Mouse (Mus musculus): ENCODE results near the gene Rapgef5. TPM values are rescaled to one million over a fixed set of nuclear protein-coding genes. Genes with fewer than 3 reads are reported as not detected.

Rapgef5 gene
- total and polyA plus RNA-seq, 3 experiments: not detected

- Histone ChIP-seq H3K9ac (ENCODE audit: control insufficient read depth, low read depth, low read length, poor library complexity, severe bottlenecking) (no peak overlapping the region), H3K27me3 (ENCODE audit: control insufficient read depth in 1 of 2, insufficient read depth in 2 of 2, low read length in 2 of 2) (no peaks in the 10 kb centered on the region), H3K4me3 (ENCODE audit: control insufficient read depth in 1 of 2, insufficient read depth in 1 of 2, low read depth in 2 of 2, low read length in 2 of 2) (no peak overlapping the region), H3K9me3 (replicated peaks; ENCODE audit: insufficient read depth, low read length) (no peaks in the 10 kb centered on the region), H3K27ac (ENCODE audit: control insufficient read depth, low read depth, low read length) (no peak overlapping the region), H3K79me2 (ENCODE audit: control insufficient read depth, insufficient read depth, low read length, poor library complexity) (no peaks in the 10 kb centered on the region), H3K36me3 (ENCODE audit: control insufficient read depth in 1 of 2, insufficient read depth in 2 of 2, low read length in 2 of 2) (no peaks in the 10 kb centered on the region), H3K4me1 (ENCODE audit: control insufficient read depth in 1 of 2, insufficient read depth in 2 of 2, low read length in 2 of 2) (no peaks in the 10 kb centered on the region)
- TF ChIP-seq EP300 (IDR thresholded peaks at IDR 0.05; ENCODE audit: low read depth in 1 of 2, low read length in 2 of 2) (no peak), RAD21 (IDR thresholded peaks at IDR 0.05; ENCODE audit: low read depth, low read length) (no peak), MAFK (IDR thresholded peaks at IDR 0.05; ENCODE audit: borderline replicate concordance, low read depth, low read length) (no peak), SIN3A (IDR thresholded peaks at IDR 0.05; ENCODE audit: low read length) (no peak), NRF1 (IDR thresholded peaks at IDR 0.05; ENCODE audit: insufficient read depth, low read depth, low read length, poor library complexity, severe bottlenecking) (no peak), SMC3 (IDR thresholded peaks at IDR 0.05; ENCODE audit: low read depth, low read length) (no peak), USF1 (IDR thresholded peaks at IDR 0.05; ENCODE audit: low read depth, low read length) (no peak), MXI1 (IDR thresholded peaks at IDR 0.05; ENCODE audit: low read depth, low read length) (no peak), TAL1 (IDR thresholded peaks at IDR 0.05; ENCODE audit: low read length) (no peak), CTCF (IDR thresholded peaks at IDR 0.05 in 2 of 3, conservative IDR thresholded peaks at IDR 0.05 in 1 of 3; ENCODE audit: control insufficient read depth in 1 of 3, insufficient read depth in 1 of 3, low read depth in 2 of 3, low read length in 3 of 3, poor library complexity in 1 of 3, severe bottlenecking in 1 of 3) (no peak)
- DNase-seq (ENCODE audit: low read depth, low spot score): no peak
These were observed 162.6 kb downstream of the Rapgef5 start for GRCm38 (mm10) chr12:117678916-117679315.

GRCm38 (mm10) chr12:117679795-117680194 is 163.5 kb downstream of the Rapgef5 start:
- DNase-seq (ENCODE audit: low read depth, low spot score): no peak
- Histone ChIP-seq H3K27ac (ENCODE audit: control insufficient read depth, low read depth, low read length) (no peak overlapping the region), H3K4me1 (ENCODE audit: control insufficient read depth in 1 of 2, insufficient read depth in 2 of 2, low read length in 2 of 2) (no peaks in the 10 kb centered on the region), H3K27me3 (ENCODE audit: control insufficient read depth in 1 of 2, insufficient read depth in 2 of 2, low read length in 2 of 2) (no peaks in the 10 kb centered on the region), H3K79me2 (ENCODE audit: control insufficient read depth, insufficient read depth, low read length, poor library complexity) (no peaks in the 10 kb centered on the region), H3K36me3 (ENCODE audit: control insufficient read depth in 1 of 2, insufficient read depth in 2 of 2, low read length in 2 of 2) (no peaks in the 10 kb centered on the region), H3K9me3 (replicated peaks; ENCODE audit: insufficient read depth, low read length) (no peaks in the 10 kb centered on the region), H3K4me3 (ENCODE audit: control insufficient read depth in 1 of 2, insufficient read depth in 1 of 2, low read depth in 2 of 2, low read length in 2 of 2) (no peak overlapping the region), H3K9ac (ENCODE audit: control insufficient read depth, low read depth, low read length, poor library complexity, severe bottlenecking) (no peak overlapping the region)
- no peak for TF ChIP-seq CHD1 (IDR thresholded peaks at IDR 0.05; ENCODE audit: low read depth, low read length)

GRCm38 (mm10) chr12:117681273-117681672 is 165.0 kb downstream of the Rapgef5 start:
- Histone ChIP-seq H3K36me3 (ENCODE audit: control insufficient read depth in 1 of 2, insufficient read depth in 2 of 2, low read length in 2 of 2) (no peaks in the 10 kb centered on the region), H3K27me3 (ENCODE audit: control insufficient read depth in 1 of 2, insufficient read depth in 2 of 2, low read length in 2 of 2) (no peaks in the 10 kb centered on the region), H3K27ac (ENCODE audit: control insufficient read depth, low read depth, low read length) (no peak overlapping the region), H3K79me2 (ENCODE audit: control insufficient read depth, insufficient read depth, low read length, poor library complexity) (no peaks in the 10 kb centered on the region), H3K9me3 (replicated peaks; ENCODE audit: insufficient read depth, low read length) (no peaks in the 10 kb centered on the region), H3K9ac (ENCODE audit: control insufficient read depth, low read depth, low read length, poor library complexity, severe bottlenecking) (no peak overlapping the region), H3K4me1 (ENCODE audit: control insufficient read depth in 1 of 2, insufficient read depth in 2 of 2, low read length in 2 of 2) (no peaks in the 10 kb centered on the region), H3K4me3 (ENCODE audit: control insufficient read depth in 1 of 2, insufficient read depth in 1 of 2, low read depth in 2 of 2, low read length in 2 of 2) (no peak overlapping the region)
- DNase-seq (ENCODE audit: low read depth, low spot score): no peak
- TF ChIP-seq ZC3H11A (IDR thresholded peaks at IDR 0.05; ENCODE audit: low read depth, low read length) (no peak), ETS1 (IDR thresholded peaks at IDR 0.05; ENCODE audit: low read depth, low read length) (no peak), GATA1 (IDR thresholded peaks at IDR 0.05; ENCODE audit: low read depth, low read length) (no peak), BHLHE40 (IDR thresholded peaks at IDR 0.05; ENCODE audit: borderline replicate concordance, low read depth, low read length) (no peak), MAFK (IDR thresholded peaks at IDR 0.05; ENCODE audit: borderline replicate concordance, low read depth, low read length) (no peak), JUND (IDR thresholded peaks at IDR 0.05; ENCODE audit: low read depth, low read length) (no peak)

All from MEL (cell line).